Mouse (Mus musculus) T-helper 2 cell (primary cell): ENCODE data around the gene Nup50.
"Not testable (repeated sequence)": the region's sequence is repeated elsewhere in the genome, so short reads cannot be mapped to it uniquely, and the experiment has no call there.

Source experiments
- in situ Hi-C: fragments of 300-600 bp; cut with MboI, MseI; formaldehyde crosslinking; loops from one replicate; pipeline ENCODE4 v1.15.1; 2025; ENCODE audit warnings: high pct_unique_total_duplicates

The Nup50 gene

GRCm38 (mm10) chr15:84922884-84923507 is at the start of gene Nup50:
TSS of gene Nup50 (plus strand) at chr15:84923411.
- in situ Hi-C loops: loop anchor here (5.0 kb wide), 1 partner anchor 64 kb away; the partner anchor contains the start of gene 5031439G07Rik

GRCm38 (mm10) chr15:84873867-84874266 is 49.3 kb upstream of the Nup50 start:
- in situ Hi-C loops: no loop called here

- in situ Hi-C loops: no loop called here
Measured at GRCm38 (mm10) chr15:84877029-84877815, 46.0 kb upstream of the Nup50 start.

- in situ Hi-C loops: no loop called here
Measured at GRCm38 (mm10) chr15:84888066-84888465, 35.1 kb upstream of the Nup50 start.

- in situ Hi-C loops: no loop called here
Measured at GRCm38 (mm10) chr15:84891246-84891645, 32.0 kb upstream of the Nup50 start.

- in situ Hi-C loops: no loop called here
Measured at GRCm38 (mm10) chr15:84891658-84892057, 31.6 kb upstream of the Nup50 start.

- in situ Hi-C loops: not testable (repeated sequence)
Measured at GRCm38 (mm10) chr15:84896216-84896615, 27.0 kb upstream of the Nup50 start.

- in situ Hi-C loops: no loop called here
Measured at GRCm38 (mm10) chr15:84896664-84897063, 26.5 kb upstream of the Nup50 start.

- in situ Hi-C loops: no loop called here
Measured at GRCm38 (mm10) chr15:84898077-84898476, 25.1 kb upstream of the Nup50 start.

- in situ Hi-C loops: no loop called here
Measured at GRCm38 (mm10) chr15:84903843-84904385, 19.3 kb upstream of the Nup50 start.

- in situ Hi-C loops: no loop called here
Measured at GRCm38 (mm10) chr15:84913201-84913600, 10.0 kb upstream of the Nup50 start.

GRCm38 (mm10) chr15:84919938-84920337 is 3.3 kb upstream of the Nup50 start, which contains the start of gene Gm29666:
TSS of gene Gm29666 (minus strand) at chr15:84920038.
- in situ Hi-C loops: loop anchor here (5.0 kb wide), 1 partner anchor 67 kb away; the partner anchor contains the start of gene 5031439G07Rik

GRCm38 (mm10) chr15:84923508-84924181 is 434 bp downstream of the Nup50 start:
- in situ Hi-C loops: loop anchor here (5.0 kb wide), 1 partner anchor 64 kb away; the partner anchor contains the start of gene 5031439G07Rik

GRCm38 (mm10) chr15:84924781-84925315 is 1.6 kb downstream of the Nup50 start:
- in situ Hi-C loops: loop anchor here (5.0 kb wide), 1 partner anchor 62 kb away; the partner anchor contains the start of gene 5031439G07Rik

GRCm38 (mm10) chr15:84925495-84926018 is 2.3 kb downstream of the Nup50 start:
- in situ Hi-C loops: no loop called here

GRCm38 (mm10) chr15:84932351-84932750 is 9.1 kb downstream of the Nup50 start:
- in situ Hi-C loops: no loop called here

GRCm38 (mm10) chr15:84934901-84935300 is 11.7 kb downstream of the Nup50 start:
- in situ Hi-C loops: no loop called here

- in situ Hi-C loops: no loop called here
Measured at GRCm38 (mm10) chr15:84940102-84940501, 16.9 kb downstream of the Nup50 start.

- in situ Hi-C loops: no loop called here
Measured at GRCm38 (mm10) chr15:84942647-84943285, 19.6 kb downstream of the Nup50 start.

- in situ Hi-C loops: no loop called here
Measured at GRCm38 (mm10) chr15:84944319-84944718, 21.1 kb downstream of the Nup50 start.

- in situ Hi-C loops: no loop called here
Measured at GRCm38 (mm10) chr15:84948990-84949389, 25.8 kb downstream of the Nup50 start.
